Mouse (Mus musculus) gastrocnemius, postnatal 4 days (tissue): ENCODE measurements around the gene Fbxo28. TPM values are rescaled to one million over a fixed set of nuclear protein-coding genes. Genes with fewer than 3 reads are reported as not detected.
"Not testable (repeated sequence)": the region's sequence is repeated elsewhere in the genome, so short reads cannot be mapped to it uniquely, and the experiment has no call there.

Source experiments
- DNase-seq, 2 experiments: peaks; one replicate each; pipeline ENCODE4 v3.0.0; 2021 to 2022; ENCODE audit warnings: low spot score in 2 of 2, mixed read lengths in 2 of 2
- total RNA-seq, 2 experiments: library from RNA; stranded (reverse); gene quantifications; 2 replicates each; pipeline ENCODE4 v1.2.3; 2021

Gene Fbxo28
- total RNA-seq, 2 experiments from 2014 or later: 21.1 to 25.4 TPM

DNA sequence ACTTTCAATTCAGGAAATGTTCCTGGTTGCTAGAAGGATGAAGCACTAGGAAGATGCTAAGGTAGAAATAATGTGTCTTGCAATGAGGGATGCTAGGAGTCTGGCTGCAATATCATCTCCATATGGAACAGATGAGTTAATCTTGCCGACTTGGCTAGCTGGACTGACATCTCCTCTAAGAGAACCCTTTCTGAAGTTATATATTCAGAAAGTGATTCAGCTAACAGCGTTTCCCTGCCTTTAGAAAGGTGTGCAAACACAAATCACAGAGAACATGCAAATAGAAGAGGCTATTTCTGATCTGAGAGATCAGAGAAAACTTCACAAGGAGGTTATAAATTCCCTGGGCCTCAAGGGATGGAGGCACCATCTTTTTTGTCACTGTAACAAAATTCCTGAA, 4.4 kb upstream of the Fbxo28 start:
- no peak for DNase-seq

DNA sequence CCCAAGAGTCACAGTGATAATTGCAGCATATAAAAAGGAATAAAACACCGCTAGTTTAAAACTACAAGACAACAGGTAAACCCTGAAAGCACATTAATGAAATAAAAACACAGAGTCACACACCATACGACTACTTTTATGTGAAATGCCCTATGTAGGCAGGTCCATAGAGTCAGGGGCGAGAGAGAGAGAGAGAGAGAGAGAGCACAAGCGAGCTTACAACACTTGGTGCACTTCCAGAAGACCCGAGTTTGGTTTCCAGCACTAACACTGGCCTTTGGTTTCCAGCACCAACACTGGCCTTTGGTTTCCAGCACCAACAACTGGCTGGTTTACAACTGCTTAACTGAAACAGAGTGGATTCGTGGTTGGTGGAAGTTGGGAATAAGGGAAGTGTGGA, 564 bp upstream of the Fbxo28 start:
- DNase-seq: no peak

DNA sequence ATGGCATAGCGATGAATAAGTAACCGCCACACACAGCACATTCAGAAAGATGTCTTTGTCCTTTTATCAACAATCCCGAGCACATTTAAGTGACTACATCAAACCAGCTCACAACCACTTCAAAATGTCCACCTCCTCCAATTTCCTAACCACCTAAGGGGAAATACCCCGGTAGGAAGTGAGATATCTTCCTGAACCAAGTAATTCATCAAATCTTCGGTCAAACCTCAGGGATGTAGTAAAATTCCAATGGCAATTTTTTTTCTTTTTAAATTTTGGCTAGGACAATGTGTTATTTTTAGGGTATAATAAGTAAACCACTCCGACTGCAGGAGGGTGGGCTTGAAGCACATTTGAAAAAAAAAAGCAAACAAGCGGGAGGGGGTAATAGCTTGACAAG, 1.1 kb downstream of the Fbxo28 start:
- no peak for DNase-seq

DNA sequence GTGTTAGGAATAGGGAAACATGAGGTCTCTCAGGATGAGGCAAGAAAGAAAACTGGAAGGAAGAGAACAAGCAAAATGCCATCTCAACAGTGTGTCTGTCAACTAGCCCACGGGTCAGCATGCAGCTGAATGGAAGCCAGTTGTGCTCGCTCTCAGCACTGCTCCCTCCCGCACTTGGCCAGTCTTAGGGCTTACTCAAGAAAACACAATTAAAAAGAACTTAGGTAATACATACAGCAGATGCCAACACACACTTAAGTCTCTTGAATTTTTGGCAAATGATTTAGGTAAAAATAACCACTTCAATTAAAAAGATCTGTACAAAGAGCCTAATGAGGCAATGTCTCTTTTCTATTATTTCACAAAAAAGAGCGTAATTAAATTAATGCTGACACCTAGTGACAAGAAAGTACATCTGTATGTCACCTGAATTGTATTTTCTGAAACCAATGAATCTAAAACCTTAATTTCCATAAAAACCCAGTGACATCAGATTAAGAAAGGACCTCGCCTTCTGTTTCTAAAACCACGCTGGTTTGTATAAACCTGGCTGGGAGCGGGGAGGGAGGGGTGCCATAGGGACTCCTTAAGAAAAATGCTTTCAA, 2.4 kb downstream of the Fbxo28 start:
- no peak for DNase-seq

DNA sequence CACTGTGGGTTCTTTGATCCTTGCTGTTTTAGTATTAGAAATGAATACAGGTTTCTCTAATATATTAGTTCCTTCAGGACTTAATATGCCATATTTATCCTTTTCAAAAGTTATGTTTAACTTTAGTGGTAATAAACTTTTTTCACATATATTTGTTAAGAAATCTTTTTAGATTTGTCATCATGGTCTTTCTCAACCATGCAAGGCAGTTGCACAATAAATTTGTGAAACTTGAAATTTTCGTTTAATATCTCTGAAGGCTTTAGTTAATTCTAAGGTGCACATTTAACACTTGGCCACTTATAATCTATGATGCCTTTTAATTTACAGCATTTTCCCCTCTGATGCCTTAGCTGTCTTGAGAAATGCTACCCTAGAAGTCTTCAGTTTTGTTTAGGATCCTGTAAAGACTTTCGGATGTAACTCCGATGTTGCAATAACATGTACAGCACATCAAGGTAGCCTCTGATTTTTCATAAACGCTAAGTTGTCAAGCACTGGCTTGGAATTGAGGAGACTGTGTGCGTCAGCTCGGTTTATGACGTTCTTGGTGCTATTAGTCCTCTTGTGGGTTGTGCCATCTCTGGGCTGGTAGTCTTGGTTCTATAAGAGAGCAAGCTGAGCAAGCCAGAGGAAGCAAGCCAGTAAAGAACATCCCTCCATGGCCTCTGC, 7.5 kb downstream of the Fbxo28 start:
- DNase-seq: no peak

DNA sequence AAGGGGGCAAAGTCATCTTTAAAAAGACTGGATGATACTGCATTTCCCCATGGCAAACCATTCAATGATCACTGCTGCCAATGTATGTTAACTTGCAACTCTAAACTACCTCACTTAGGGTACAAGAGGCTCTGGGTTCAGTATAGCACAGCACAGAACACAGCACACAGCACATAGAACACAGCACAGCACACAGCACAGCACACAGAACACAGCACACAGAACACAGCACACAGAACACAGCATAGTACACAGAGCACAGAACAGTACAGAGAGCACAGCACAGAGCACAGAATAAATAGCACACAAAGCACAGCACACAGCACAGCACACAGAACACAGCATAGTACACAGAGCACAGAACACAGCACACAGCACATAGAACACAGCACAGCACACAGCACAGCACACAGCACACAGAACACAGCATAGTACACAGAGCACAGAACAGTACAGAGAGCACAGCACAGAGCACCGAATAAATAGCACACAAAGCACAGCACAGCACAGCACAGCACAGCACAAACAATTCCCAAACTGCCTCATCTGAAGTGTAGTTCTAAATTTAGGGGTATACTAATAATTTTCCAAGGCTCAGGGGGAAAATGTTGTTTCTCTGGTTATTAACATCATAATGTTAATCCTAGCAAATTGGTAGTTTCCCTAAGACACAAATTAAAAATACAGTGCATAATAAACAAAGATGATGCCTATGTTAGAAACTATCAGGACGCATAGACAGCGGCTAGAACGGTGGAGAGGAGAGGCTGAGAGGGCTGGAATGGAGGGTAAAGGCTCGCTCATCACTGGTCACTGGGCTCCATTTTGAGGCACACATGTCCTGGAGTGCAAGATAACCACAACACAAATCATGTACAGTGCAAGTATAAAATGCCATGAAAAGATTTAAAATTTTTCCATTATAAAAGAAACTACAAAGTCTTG, 9.1 kb downstream of the Fbxo28 start:
- DNase-seq: no peak

DNA sequence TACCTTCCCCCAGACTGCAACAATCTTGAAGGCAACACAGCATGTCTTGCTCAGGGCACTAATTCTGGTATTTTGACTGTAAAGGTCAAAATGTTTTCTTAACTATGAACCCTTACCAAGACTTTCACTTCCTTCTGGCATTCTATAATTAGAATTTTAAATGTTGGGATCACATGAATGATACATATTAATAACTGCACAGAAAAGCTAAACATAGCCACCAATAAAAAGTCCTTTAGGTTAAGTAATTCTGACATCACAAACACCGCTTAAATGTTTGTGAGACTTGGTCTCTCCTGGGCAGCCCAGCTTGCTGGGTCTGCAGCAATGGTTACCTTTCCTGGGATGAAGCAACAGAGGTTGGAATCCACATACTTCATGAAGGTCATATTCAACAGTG, 15.5 kb downstream of the Fbxo28 start:
- DNase-seq: no peak

DNA sequence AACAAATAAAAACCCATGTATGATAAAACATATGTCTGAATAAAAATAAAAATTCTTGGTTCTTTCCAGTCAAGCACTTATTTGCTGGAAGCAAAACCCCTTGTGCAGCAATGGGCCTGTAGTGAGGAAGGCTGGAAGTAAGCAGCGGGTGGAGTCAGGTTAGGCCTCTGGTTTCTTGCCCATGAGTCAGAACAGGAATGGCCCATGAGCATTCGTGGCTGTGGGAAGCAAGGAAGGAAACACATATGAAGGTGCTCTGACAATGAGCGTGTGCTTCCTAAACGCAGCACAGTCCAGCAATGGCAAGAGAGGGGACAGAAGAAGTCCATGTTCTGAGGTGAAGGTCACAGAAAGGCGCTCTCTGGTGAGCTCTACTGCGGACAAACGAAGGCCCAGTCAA, 16.9 kb downstream of the Fbxo28 start:
- DNase-seq: no peak

DNA sequence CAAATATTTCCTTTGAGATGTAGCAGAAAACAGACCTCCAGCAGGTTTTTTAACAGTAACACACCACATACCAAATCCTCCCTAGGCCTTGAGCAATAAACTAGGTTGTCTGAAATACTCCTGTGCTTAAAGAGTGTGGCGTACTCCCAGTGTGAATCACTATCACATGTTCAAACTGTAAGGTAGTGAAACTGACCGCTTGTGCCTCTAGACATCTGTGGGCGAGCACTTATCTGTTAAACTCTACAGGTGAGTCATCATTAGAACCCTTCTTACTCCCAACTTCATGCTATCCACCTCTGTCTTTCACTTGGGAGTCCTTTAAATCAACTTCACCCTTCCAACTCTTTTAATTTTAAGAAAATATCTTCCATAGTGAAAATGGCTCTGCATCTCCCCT, 18.3 kb downstream of the Fbxo28 start:
- DNase-seq: no peak

DNA sequence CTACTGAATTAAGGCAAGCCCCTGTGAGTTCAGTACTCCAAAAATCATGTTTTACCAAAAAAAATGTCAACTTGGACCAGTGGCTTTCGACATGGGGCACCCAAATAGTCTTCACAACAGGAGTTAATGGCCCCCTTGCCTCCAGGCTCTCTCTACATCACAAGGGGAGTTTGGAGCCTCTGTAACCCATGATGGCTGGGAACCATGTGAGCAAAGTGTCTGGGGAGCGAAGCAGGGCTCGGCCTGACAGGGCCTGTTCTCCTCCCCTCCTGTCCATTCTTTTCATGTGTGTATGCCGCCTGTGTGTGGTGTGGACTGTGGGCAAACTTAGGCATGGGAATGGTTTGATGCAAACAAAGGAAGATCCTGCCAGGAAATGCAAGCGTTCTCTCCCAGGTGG, 27.2 kb downstream of the Fbxo28 start:
- no peak for DNase-seq

DNA sequence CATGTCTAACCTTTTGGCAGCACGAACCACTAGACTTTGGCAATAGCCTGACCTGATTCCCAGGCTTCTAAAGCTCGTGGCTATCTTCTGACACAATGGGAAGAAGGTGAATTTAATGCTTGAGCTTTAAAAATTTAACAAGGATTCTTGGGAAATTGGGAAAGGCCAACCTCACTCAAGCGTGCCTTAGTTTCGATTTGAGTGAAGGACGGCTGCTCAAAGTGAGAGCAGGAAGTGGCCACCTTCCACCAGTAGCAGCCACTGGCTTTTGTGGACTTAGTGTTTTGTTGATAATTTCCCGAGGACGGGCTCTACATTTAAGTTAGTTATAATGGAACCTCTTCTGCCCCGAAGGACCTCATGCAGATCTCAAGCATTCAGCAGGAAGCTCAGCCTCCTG, 28.2 kb downstream of the Fbxo28 start:
- no peak for DNase-seq

DNA sequence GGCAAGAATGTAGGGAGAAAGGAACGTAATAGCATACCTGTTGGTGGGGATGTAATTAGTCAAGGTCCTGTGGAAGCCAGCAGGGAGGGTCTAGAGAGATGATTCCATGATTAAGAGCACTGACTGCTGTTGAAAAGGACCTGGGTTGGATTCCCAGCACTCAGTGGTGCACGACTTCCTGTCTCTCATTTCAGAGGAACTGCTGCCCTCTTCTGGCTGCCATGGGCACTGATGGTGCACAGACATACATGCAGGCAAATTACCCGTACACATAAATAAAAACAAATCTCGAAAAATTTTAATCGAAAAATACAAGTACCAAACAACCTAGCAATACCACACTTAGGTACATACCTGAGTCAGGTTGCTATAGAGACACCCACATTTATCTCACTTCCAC, 30.1 kb downstream of the Fbxo28 start:
- no peak for DNase-seq

DNA sequence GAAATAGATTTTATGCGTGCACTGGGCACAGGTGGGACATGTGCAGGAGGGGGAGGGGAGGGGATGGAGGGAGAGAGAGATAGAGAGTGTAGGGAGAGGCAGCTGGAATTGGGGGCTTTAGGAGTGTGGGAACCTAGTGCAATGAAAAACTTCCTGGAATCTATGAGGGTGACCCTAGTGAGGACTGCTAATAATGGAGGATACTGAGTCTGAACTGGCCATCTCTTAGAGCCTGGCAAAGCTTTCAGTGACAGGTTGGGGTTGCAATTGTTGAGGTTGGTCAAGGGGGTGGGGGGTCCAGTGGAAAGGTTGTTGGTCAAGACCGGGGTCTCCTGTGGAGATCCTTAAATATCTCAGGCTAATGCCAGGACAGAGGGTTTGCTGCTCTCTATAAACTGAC, 31.1 kb downstream of the Fbxo28 start:
- no peak for DNase-seq

DNA sequence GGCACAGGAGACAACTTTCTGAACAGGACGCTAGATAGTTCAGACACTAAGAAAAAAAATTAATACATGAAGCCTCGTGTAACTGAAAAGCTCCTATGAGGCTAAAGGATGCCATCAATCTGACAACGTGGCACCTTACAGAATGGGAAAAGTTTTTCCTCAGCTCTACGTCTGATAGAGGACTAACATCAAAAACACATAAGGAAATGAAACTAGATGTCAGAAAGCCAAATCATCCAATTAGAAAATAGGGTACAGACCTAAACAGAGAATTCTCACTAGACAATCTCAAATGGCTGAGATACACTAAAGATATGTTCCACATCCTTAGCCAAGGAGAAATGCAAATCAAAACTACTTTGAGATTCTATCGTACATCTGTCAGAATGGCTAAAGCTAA, 32.0 kb downstream of the Fbxo28 start:
- no peak for DNase-seq

DNA sequence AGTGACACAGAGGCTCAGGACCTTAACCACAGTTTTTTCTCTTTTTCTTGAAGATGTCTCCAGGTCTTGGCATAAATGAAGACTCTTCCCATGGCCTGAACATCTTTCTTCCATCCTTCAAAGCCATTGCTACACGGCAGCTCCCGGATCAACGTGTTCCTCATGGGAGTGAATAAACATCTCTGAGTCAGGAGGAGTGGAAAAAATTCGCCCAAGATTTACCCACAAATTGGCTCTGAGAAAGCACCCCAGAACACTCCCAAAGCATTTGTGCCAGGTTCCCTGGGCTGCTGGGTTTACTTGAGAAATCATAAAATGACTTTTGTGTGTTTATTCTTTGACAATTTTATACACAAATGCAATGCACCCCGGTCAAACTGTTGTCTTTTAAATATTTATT, 38.5 kb downstream of the Fbxo28 start:
- no peak for DNase-seq

DNA sequence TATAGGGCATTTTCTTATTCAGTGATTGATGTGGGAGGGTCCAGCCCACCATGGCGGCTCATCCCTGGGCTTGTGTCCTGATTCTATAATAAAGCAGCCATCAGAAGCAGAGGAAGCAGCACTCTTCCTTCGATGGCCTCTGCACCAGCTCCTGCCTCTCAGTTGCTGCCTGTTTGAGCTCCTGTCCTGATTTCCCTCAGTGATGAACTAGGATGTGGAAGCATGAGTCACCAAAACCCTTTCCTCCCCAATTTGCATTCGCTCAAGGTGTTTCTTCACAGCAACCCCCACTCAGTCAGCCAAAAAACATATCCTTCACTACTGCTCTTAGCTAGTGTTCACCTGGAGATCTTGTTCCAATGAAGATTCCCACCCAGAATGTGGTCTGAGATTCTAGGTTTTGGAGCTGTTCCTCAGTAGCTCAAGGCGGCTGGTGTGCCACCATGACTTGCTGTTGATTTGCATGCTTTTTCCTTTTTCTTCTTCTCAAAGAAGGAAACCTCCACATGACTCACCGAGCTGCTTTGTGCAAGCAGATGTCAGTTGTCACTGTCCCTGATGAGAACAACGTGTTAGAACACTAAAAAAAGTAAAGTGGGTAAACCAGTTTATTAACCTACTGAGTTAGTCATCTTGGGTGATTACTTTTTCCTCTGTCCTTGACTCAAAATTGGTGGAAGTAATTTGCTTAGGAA, 39.1 kb downstream of the Fbxo28 start:
- DNase-seq: no peak

DNA sequence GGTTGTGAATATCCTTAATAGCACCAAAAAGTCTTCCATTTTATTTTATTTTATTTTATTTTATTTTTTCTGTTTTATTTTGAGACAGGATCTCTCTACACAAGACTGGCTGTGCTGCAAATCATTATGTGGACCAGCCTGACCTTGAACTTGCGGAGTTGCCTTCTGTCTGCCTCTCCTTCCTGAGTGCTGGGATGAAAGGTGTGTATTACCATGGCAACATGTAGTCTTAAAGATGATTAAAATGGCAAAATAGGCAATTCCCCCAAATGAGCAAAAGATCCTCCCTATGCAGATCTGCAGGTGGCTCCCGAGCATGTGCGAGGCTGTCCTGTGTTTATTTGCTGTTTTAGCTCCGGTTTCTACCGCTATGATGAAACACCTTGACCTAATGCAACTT, 43.6 kb downstream of the Fbxo28 start:
- DNase-seq: no peak

DNA sequence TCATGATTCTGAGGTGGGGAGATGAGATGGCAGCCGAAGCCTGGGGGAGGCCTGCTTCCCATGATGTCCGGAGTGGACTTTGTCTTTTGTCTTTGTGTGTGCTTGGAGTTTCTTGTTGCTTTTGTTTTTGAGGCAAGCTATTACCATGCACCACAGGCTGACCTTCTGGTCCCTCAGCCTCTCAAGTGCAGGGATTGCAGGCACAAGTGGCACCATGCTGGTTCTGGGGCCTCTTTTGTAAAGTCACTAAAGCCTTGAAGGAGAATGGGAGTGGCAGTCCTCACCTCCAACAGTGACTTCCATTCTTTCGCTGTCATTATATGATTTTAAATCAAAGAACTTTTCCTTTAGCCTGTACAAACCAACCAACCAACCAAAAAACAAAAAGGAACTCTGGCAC, 44.2 kb downstream of the Fbxo28 start:
- no peak for DNase-seq

DNA sequence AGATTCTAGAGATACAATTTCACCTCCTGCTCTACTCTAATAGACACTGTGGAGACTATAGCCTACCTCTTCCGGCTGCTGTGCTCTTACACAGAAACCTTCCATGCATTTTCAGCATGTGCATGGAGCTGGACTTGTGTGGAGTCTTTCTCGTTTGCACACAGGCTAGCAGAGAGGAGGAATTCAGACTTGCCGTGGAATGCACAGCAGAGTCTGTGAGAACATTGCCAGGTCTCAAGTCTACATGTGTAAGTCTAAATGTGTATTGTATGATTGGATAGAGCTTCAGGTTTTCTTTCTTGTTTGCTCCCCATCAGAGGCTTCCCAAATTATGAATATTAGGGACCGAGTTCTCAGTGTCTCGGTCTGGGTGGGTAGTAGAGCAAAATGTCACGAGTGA, 44.6 kb downstream of the Fbxo28 start:
- no peak for DNase-seq

DNA sequence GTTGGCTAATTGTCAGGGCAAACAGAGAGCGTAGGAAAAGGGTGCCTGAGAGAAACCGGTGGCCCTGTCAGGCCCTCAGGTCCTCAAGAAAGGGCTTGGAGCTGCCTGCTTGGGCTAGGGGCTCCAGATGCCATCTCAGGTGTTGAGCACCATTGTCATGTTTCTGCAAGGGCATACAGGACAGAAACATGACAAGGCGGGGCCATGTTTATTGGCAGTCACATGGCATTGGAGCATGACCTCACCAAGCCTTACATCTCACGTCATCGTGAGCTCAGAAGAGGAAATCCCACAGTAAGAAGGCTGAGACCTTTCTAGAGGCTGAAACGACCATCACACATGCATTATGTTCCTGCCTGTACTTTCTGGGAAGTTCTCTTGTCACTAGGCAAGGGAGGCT, 45.3 kb downstream of the Fbxo28 start:
- no peak for DNase-seq

DNA sequence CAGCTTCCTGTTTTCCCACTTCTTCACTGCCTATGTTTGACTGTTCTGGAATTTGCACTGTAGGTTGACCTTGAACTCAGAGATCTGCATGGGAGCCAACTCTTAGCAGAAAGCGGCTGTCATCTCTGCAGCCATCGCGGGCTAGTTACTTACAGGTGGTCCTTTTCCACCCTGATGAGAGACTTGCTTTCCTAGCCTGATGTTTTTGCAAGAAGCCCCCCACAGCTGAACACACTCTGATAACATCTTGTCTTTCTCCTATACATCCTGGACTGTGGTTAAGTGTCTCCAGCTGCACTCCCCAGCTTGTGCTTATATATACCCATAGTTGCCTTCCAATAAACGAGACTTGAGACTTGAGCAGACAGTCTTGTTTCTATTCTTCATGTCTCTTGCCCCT, 49.1 kb downstream of the Fbxo28 start:
- no peak for DNase-seq

DNA sequence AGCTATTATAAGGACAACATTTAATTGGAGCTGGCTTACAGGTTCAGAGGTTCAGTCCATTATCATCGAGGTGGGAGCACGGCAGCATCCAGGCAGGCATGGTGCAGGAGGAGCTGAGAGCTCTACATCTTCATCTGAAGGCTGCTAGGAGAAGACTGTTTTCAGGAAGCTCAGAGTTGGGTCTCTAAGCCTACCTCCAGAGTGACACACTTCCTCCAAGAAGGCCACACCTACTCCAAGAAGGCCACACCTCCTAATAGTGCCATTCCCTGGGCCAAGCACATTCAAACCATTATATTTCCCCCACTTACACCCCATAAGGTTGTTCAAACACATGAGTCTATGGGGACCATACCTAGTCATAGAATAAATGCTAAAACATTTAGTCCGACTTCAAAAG, 50.7 kb downstream of the Fbxo28 start:
- not testable (repeated sequence) for DNase-seq
